Mouse (Mus musculus) stomach, embryonic 14.5 days (tissue): ENCODE data around the gene Timm23. TPM values are rescaled to one million over a fixed set of nuclear protein-coding genes. Genes with fewer than 3 reads are reported as not detected.
"Not testable (repeated sequence)": the region's sequence is repeated elsewhere in the genome, so short reads cannot be mapped to it uniquely, and the experiment has no call there.

Experiments used
- ATAC-seq: fragments of 200-750 bp; cut with Nextera tagmentation; 2 replicates; pipeline ENCODE4 v1.8.0; 2017; ENCODE audit warnings: low read depth, moderate TSS enrichment; ENCODE audit not compliant: insufficient number of reproducible peaks, insufficient read depth, low FRiP score
- H3K27ac ChIP-seq: fragments of 300-500 bp; sonication (generic); 2 replicates; pipeline ENCODE4 v1.5.1; 2014; ENCODE audit warnings: mild to moderate bottlenecking, low read length, moderate library complexity, mixed read lengths
- H3K27me3 ChIP-seq: fragments of 300-500 bp; sonication (generic); 2 replicates; pipeline ENCODE4 v1.6.1; 2014; ENCODE audit warnings: low read length, control low read depth, mixed read lengths; ENCODE audit not compliant: control insufficient read depth, insufficient read depth
- H3K36me3 ChIP-seq: fragments of 300-500 bp; sonication (generic); 2 replicates; pipeline ENCODE4 v1.6.1; 2014; ENCODE audit warnings: mild to moderate bottlenecking, control low read depth, low read length, moderate library complexity, mixed read lengths; ENCODE audit not compliant: control insufficient read depth, insufficient read depth
- H3K4me1 ChIP-seq: fragments of 300-500 bp; sonication (generic); 2 replicates; pipeline ENCODE4 v1.6.1; 2014; ENCODE audit warnings: low read length, control low read depth, mixed read lengths; ENCODE audit not compliant: control insufficient read depth, insufficient read depth
- H3K4me2 ChIP-seq: fragments of 300-500 bp; sonication (generic); replicated peaks from 2 replicates; pipeline ENCODE4 v1.6.1; 2014; ENCODE audit warnings: low read depth, low read length, control low read depth
- H3K4me3 ChIP-seq: fragments of 300-500 bp; sonication (generic); 2 replicates; pipeline ENCODE4 v1.5.1; 2014; ENCODE audit warnings: low read depth, low read length, control low read depth
- H3K9ac ChIP-seq: fragments of 300-500 bp; sonication (generic); replicated peaks from 2 replicates; pipeline ENCODE4 v1.6.1; 2014; ENCODE audit warnings: low read depth, mild to moderate bottlenecking, control low read depth, low read length, moderate library complexity, mixed read lengths
- H3K9me3 ChIP-seq: fragments of 300-500 bp; sonication (generic); 2 replicates; pipeline ENCODE4 v1.6.1; 2016; ENCODE audit warnings: low read depth, low read length, control low read depth; ENCODE audit not compliant: control insufficient read depth
- WGBS: fragments of 180-500 bp; shearing (Covaris S2); extraction: QIAGEN DNeasy Blood & Tissue Kit; methylation state at CpG from one replicate; pipeline ENCODE4 v1.1.7; 2014; 5-methylcytosine and 5-hydroxymethylcytosine counted together
- polyA plus RNA-seq: library from polyadenylated mRNA; unstranded; fragments of >200 nt; fragmentation: Nextera tagmentation; extraction: Ambion mirVana; gene quantifications from 2 replicates; pipeline ENCODE4 v1.2.1, GENCODE M21; 2014

Timm23 gene
- 256 and 262 TPM in 2 replicates for polyA plus RNA-seq

DNA sequence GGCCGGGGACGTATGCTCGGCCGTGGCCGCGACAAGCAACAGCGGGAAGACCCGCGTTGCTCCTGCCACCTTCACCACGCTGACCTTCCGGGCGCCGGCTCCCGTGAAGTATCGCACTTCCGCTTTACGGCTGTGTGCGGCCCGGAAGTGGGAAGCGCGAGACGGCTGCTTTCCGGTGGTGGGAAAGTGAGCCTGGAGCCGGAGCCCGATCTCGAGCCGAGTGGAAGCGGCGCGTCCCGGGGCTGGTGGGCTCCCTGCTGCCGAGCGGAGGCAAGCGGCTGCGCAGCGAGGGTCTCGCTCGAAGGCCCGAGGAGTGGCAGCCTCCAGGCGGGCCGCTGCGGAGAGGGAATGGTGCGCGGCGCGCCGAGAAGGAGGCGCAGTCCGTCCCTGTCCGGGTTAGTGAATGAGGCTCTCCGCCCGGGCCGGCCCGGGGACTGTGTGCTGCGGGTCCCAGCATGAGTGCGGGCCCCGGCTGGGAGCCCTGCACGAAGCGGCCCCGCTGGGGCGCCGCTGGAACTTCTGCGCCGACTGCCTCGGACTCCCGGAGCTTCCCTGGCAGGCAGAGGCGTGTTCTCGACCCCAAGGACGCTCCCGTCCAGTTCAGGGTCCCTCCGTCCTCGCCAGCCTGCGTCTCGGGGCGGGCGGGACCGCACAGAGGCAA, at the start of gene Timm23, which contains the start of gene Parg:
TSS of gene Timm23 (minus strand) at position 108 of the 661 bp plus-strand sequence.
TSS of gene Parg (plus strand) at position 159 of the 661 bp plus-strand sequence.
- ATAC-seq: peak; percentile 93; the same call in 1 of the 2 replicates
- Histone ChIP-seq H3K36me3 (peaks cover 18% of the 10 kb centered on the region), H3K4me1 (peaks cover 15% of the 10 kb centered on the region; the same call in 1 of the 2 replicates), H3K4me2 (peak within 1 kb of the TSS; percentile 86), H3K9ac (peak within 1 kb of the TSS; percentile 94), H3K9me3 (no peaks in the 10 kb centered on the region), H3K27ac (peak within 1 kb of the TSS; percentile 34; the same call in 1 of the 2 replicates), H3K27me3 (no peaks in the 10 kb centered on the region), H3K4me3 (peak within 1 kb of the TSS; percentile 100)
- under 1% methylated on average over 77 of the region's 77 CpGs for WGBS

DNA sequence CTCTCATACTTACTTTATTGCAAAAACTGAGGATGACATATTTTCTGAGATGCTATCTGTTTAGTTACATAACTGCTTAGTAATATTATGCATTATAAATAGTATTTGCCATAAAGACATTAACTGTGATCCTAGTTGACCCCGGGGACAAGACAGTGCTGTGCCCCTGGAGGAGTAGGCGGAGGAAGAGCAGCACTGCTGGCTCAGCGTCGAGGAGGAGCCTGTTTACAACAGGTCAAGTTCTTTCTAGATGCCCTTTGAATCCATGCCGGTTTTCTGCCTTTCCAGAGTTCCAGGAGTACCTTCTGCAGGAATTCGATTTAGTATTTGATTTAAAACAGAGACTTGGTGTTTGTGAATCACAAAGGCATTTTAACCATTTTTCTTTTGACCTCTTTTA, 47.9 kb upstream of the Timm23 start:
- H3K4me1 ChIP-seq: no peaks in the 10 kb centered on the region; the same call in 1 of the 2 replicates
- H3K36me3 ChIP-seq: peaks cover 10% of the 10 kb centered on the region; the same call in 1 of the 2 replicates
- no peak overlapping the region for H3K4me3 ChIP-seq
- H3K9ac ChIP-seq: no peak overlapping the region
- no peak for ATAC-seq
- no peak overlapping the region for H3K4me2 ChIP-seq
- no peaks in the 10 kb centered on the region for H3K27me3 ChIP-seq
- 80% methylated on average over 6 of the region's 6 CpGs for WGBS
- no peaks in the 10 kb centered on the region for H3K9me3 ChIP-seq
- no peak overlapping the region for H3K27ac ChIP-seq

- H3K4me1 ChIP-seq: no peaks in the 10 kb centered on the region; the same call in 1 of the 2 replicates
- 12% methylated on average over 2 of the region's 2 CpGs for WGBS
- H3K9me3 ChIP-seq: no peaks in the 10 kb centered on the region
- peaks cover 12% of the 10 kb centered on the region for H3K36me3 ChIP-seq
- no peak overlapping the region for H3K4me2 ChIP-seq
- H3K27me3 ChIP-seq: no peaks in the 10 kb centered on the region
- no peak overlapping the region for H3K4me3 ChIP-seq
- no peak overlapping the region for H3K27ac ChIP-seq
- H3K9ac ChIP-seq: no peak overlapping the region
- no peak for ATAC-seq
Observed at GRCm38 (mm10) chr14:32246019-32246418, 44.3 kb upstream of the Timm23 start.

DNA sequence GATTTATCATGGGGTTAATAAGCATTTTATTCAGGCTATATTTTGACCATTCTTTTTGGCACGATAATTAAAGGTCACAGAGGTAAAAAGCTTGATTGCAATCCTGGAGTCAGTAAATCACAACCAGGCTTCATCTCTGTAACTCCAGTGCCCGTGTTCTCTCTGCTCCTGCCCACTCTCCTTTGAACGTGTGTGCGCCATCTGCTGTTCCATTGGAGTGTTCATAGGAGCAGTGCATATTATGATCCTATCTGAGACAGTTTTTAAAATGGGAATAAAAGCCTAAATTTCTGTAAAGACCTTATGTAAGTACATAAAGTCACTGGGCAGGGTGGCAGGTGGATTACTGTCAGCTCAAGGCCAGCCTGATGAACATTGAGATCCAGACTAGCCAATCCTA, 40.7 kb upstream of the Timm23 start:
- WGBS: 74% methylated on average over 4 of the region's 4 CpGs
- no peaks in the 10 kb centered on the region for H3K9me3 ChIP-seq
- no peaks in the 10 kb centered on the region; the same call in 1 of the 2 replicates for H3K4me1 ChIP-seq
- no peak overlapping the region for H3K4me2 ChIP-seq
- no peak overlapping the region for H3K9ac ChIP-seq
- H3K36me3 ChIP-seq: peaks cover 17% of the 10 kb centered on the region
- ATAC-seq: no peak
- H3K27ac ChIP-seq: no peak overlapping the region
- no peak overlapping the region for H3K4me3 ChIP-seq
- no peaks in the 10 kb centered on the region for H3K27me3 ChIP-seq

- Histone ChIP-seq H3K36me3 (no peaks in the 10 kb centered on the region), H3K9ac (no peak overlapping the region), H3K27me3 (no peaks in the 10 kb centered on the region), H3K4me3 (no peak overlapping the region), H3K4me1 (no peaks in the 10 kb centered on the region), H3K9me3 (no peaks in the 10 kb centered on the region), H3K4me2 (no peak overlapping the region), H3K27ac (no peak overlapping the region)
- WGBS: 0% methylated on average over 2 of the region's 2 CpGs
- no peak for ATAC-seq
Observed at GRCm38 (mm10) chr14:32228996-32229395, 27.3 kb upstream of the Timm23 start.

DNA sequence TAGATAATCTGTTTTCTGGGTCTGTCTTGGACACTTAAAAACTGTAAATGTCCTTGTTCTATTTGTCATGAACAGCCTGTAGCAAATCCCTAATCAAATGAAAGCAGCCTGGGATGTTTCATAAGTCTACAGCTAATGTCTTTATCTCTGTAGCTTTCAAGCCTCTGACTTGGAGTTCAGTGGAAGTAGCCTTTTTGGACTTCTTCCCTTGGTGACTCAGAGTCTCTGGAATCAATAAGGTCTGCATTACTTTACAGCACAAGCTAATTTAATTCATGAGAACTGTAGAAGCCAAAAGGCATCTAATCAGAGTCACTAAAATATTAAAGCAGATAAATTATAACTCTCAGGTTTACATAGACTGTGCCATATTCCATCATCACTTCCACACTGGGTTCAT, 24.9 kb upstream of the Timm23 start:
- no peaks in the 10 kb centered on the region for H3K4me1 ChIP-seq
- H3K9me3 ChIP-seq: no peaks in the 10 kb centered on the region
- H3K4me3 ChIP-seq: no peak overlapping the region
- H3K9ac ChIP-seq: no peak overlapping the region
- no peak for ATAC-seq
- H3K36me3 ChIP-seq: no peaks in the 10 kb centered on the region
- no peak overlapping the region for H3K27ac ChIP-seq
- H3K4me2 ChIP-seq: no peak overlapping the region
- no peaks in the 10 kb centered on the region for H3K27me3 ChIP-seq

DNA sequence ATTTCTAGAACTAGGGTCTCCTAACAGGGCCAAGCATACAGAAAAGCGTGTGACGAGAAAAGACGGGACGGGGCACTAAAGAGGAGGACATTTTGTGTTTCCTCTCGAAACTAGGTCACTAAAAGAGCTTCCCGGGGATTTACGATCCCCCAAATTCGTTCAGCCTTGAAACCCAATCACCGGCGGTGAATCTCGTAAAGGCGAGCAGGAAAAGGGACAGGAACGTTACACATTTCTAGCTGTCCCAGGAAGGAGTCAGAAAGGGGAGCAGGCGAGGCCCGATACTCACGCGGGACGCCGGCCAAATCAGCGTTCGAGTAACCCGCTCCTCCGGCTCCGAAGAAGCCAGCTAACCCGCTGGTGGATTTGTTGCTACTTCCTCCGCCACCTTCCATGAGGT, 344 bp downstream of the Timm23 start:
- Histone ChIP-seq H3K9me3 (no peaks in the 10 kb centered on the region), H3K27me3 (no peaks in the 10 kb centered on the region), H3K4me1 (peaks cover 15% of the 10 kb centered on the region; the same call in 1 of the 2 replicates), H3K4me2 (peak overlapping the region; percentile 61), H3K36me3 (peaks cover 20% of the 10 kb centered on the region), H3K9ac (peak overlapping the region; percentile 40), H3K4me3 (peak overlapping the region; percentile 100), H3K27ac (no peak overlapping the region)
- under 1% methylated on average over 26 of the region's 26 CpGs for WGBS
- peak; percentile 39; the same call in 1 of the 2 replicates for ATAC-seq

DNA sequence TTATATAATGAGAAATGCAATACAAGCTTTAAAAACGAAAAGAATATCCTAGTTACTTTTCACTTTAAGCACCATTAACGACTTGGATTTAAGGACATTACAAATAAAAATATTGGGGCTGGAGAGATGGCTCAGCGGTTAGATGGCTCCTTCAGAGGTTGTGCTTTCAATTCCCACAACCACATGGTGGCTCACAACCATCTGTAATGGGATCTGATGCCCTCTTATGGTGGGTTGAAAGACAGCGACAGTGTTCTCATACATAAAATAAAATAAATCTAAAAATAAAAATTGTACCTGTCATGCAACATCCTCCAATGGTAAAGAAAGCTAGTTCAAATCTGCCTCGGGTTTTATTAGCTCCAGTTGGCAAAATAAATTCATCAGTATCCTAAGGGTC, 8.1 kb downstream of the Timm23 start:
- not testable (repeated sequence) for H3K9me3 ChIP-seq, H3K27me3 ChIP-seq, H3K9ac ChIP-seq, H3K4me1 ChIP-seq, H3K4me3 ChIP-seq, H3K27ac ChIP-seq, H3K4me2 ChIP-seq, ATAC-seq
- WGBS: 79% methylated on average over 5 of the region's 5 CpGs
- H3K36me3 ChIP-seq: peaks cover 45% of the 10 kb centered on the region
